Mouse (Mus musculus) spleen, adult 12 weeks (tissue): ENCODE results near the gene Il13.
A peak's percentile ranks its signal among the peaks of the same experiment; 100 is the strongest.

ENCODE experiments used
- DNase-seq: peaks from one replicate; pipeline ENCODE4 v3.0.0; 2022; ENCODE audit warnings: low spot score

Il13 gene

GRCm38 (mm10) chr11:53632122-53632733 is 2.3 kb downstream of the Il13 start:
- no peak for DNase-seq

- peak; percentile 49 for DNase-seq
Observed at GRCm38 (mm10) chr11:53627859-53628258, 6.6 kb downstream of the Il13 start.

GRCm38 (mm10) chr11:53626802-53627373 is 7.6 kb downstream of the Il13 start:
- DNase-seq: no peak

- DNase-seq: no peak
Observed at GRCm38 (mm10) chr11:53624124-53624523, 10.4 kb downstream of the Il13 start.

- DNase-seq: no peak
Observed at GRCm38 (mm10) chr11:53623573-53623972, 10.9 kb downstream of the Il13 start.

- DNase-seq: no peak
Observed at GRCm38 (mm10) chr11:53622440-53622806, 12.1 kb downstream of the Il13 start.

GRCm38 (mm10) chr11:53621582-53622439 is 12.7 kb downstream of the Il13 start:
- no peak for DNase-seq

GRCm38 (mm10) chr11:53620094-53620493 is 14.4 kb downstream of the Il13 start:
- no peak for DNase-seq

GRCm38 (mm10) chr11:53619428-53619827 is 15.1 kb downstream of the Il13 start:
- no peak for DNase-seq

- DNase-seq: no peak
Observed at GRCm38 (mm10) chr11:53618619-53619198, 15.8 kb downstream of the Il13 start, which contains the start of gene Il4. TSS of gene Il4 (minus strand) at chr11:53618669.

- no peak for DNase-seq
Observed at GRCm38 (mm10) chr11:53617562-53618109, 16.9 kb downstream of the Il13 start.

- DNase-seq: no peak
Observed at GRCm38 (mm10) chr11:53616748-53617558, 17.5 kb downstream of the Il13 start.

GRCm38 (mm10) chr11:53615575-53615974 is 18.9 kb downstream of the Il13 start:
- DNase-seq: no peak

- DNase-seq: no peak
Observed at GRCm38 (mm10) chr11:53615172-53615571, 19.3 kb downstream of the Il13 start.

- DNase-seq: no peak
Observed at GRCm38 (mm10) chr11:53609672-53610071, 24.8 kb downstream of the Il13 start.

- no peak for DNase-seq
Observed at GRCm38 (mm10) chr11:53609231-53609630, 25.3 kb downstream of the Il13 start.

- DNase-seq: no peak
Observed at GRCm38 (mm10) chr11:53605609-53606008, 28.9 kb downstream of the Il13 start.

- DNase-seq: no peak
Observed at GRCm38 (mm10) chr11:53604983-53605382, 29.5 kb downstream of the Il13 start.

- DNase-seq: no peak
Observed at GRCm38 (mm10) chr11:53591116-53591515, 43.4 kb downstream of the Il13 start.

- peak; percentile 73 for DNase-seq
Observed at GRCm38 (mm10) chr11:53590368-53590768, 44.1 kb downstream of the Il13 start.

GRCm38 (mm10) chr11:53588279-53588678 is 46.2 kb downstream of the Il13 start:
- no peak for DNase-seq

GRCm38 (mm10) chr11:53585510-53585909 is 49.0 kb downstream of the Il13 start:
- DNase-seq: no peak
